Comparison of ENCODE assay signal across 8 mouse cellular contexts in the genomic region with DNA sequence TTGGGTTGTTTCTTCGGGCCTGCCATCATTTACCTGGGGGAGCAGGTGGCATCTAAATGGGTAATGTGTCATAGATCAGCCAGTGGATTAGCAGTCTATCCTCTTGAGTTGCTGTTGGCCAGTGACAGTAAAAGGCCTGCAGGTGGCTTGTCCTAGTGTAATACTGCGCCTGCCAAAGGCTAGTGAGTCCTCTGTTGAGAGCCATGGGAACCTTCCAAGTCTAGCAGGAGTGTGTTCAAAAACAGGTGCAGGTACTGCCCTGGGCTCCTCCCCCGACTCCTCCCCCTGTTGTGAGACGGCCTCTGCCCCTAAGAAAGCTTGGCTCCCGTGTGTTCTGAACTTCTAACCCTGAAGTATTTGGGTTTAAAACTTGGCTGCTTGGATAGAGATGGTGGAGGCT. TPM values are rescaled to one million over a fixed set of nuclear protein-coding genes. Genes with fewer than 3 reads are reported as not detected.
DNase-seq lines count a peak whose midpoint lies in the region; ATAC-seq lines count a peak whose summit lies in the region.

No protein-coding gene starts in this region.

- intact Hi-C loops in left cerebral cortex, postnatal 10 days (cut with DNase I): loop anchor here (5.0 kb wide), 1 partner anchor 66 kb away; no protein-coding TSS in a partner anchor

- H3K36me3 ChIP-seq in forebrain, embryonic 12.5 days (replicated peaks): peaks cover 6% of the 10 kb centered on the region; the same call in 1 of the 2 replicates
- no peaks in the 10 kb centered on the region for H3K36me3 ChIP-seq in kidney, embryonic 16.5 days (ENCODE audit: insufficient read depth, low read length)
- no peaks in the 10 kb centered on the region for H3K36me3 ChIP-seq in midbrain, embryonic 14.5 days (ENCODE audit: control insufficient read depth, insufficient read depth, low read length)

- DNase-seq in retina, postnatal 1 day: peak; percentile 34
- no peak for DNase-seq in retina, embryonic 14.5 days (ENCODE audit: low spot score)
- peak; percentile 45 for DNase-seq in midbrain, embryonic 14.5 days
- DNase-seq in adrenal gland, adult 2 months: no peak
- no peak for DNase-seq in left cerebral cortex, postnatal 10 days (ENCODE audit: extremely low spot score in 1 of 2, low spot score in 2 of 2)
- no peak for DNase-seq in embryo, embryonic 9.5 days (ENCODE audit: extremely low spot score)

- WGBS in forebrain, embryonic 12.5 days: 21% methylated on average over 5 of the region's 5 CpGs
- 17% methylated on average over 5 of the region's 5 CpGs for WGBS in kidney, embryonic 16.5 days
- WGBS in midbrain, embryonic 14.5 days: 23% methylated on average over 5 of the region's 5 CpGs

- H3K4me2 ChIP-seq in forebrain, embryonic 12.5 days: peak overlapping the region; percentile 94
- H3K4me2 ChIP-seq in kidney, embryonic 16.5 days (replicated peaks; ENCODE audit: low read depth, low read length): peak overlapping the region; percentile 80
- peak overlapping the region; percentile 92 for H3K4me2 ChIP-seq in midbrain, embryonic 14.5 days (ENCODE audit: low read length)

- H3K9ac ChIP-seq in forebrain, embryonic 12.5 days: peak overlapping the region; percentile 93
- 0 out of 2 replicates have a peak overlapping the region, but pooled peaks have one; percentile 84 for H3K9ac ChIP-seq in kidney, embryonic 16.5 days (replicated peaks; ENCODE audit: low read length)
- H3K9ac ChIP-seq in midbrain, embryonic 14.5 days (replicated peaks; ENCODE audit: low read length): peak overlapping the region; percentile 86

- H3K27ac ChIP-seq in forebrain, embryonic 12.5 days: no peak overlapping the region
- H3K27ac ChIP-seq in kidney, embryonic 16.5 days (ENCODE audit: low read length): no peak overlapping the region
- no peak overlapping the region for H3K27ac ChIP-seq in midbrain, embryonic 14.5 days (replicated peaks; ENCODE audit: low read depth, low read length)

- H3K9me3 ChIP-seq in forebrain, embryonic 12.5 days: peaks cover 8% of the 10 kb centered on the region; the same call in 1 of the 2 replicates
- peaks cover 6% of the 10 kb centered on the region for H3K9me3 ChIP-seq in kidney, embryonic 16.5 days (ENCODE audit: low read length)
- no peaks in the 10 kb centered on the region for H3K9me3 ChIP-seq in midbrain, embryonic 14.5 days (ENCODE audit: control insufficient read depth, low read length)

- H3K4me1 ChIP-seq in forebrain, embryonic 12.5 days: peaks cover 36% of the 10 kb centered on the region
- peaks cover 19% of the 10 kb centered on the region for H3K4me1 ChIP-seq in kidney, embryonic 16.5 days (ENCODE audit: insufficient read depth, low read length)
- H3K4me1 ChIP-seq in midbrain, embryonic 14.5 days (ENCODE audit: control insufficient read depth, insufficient read depth, low read length): peaks cover 26% of the 10 kb centered on the region

- H3K27me3 ChIP-seq in forebrain, embryonic 12.5 days: peaks cover 9% of the 10 kb centered on the region; the same call in 1 of the 2 replicates
- no peaks in the 10 kb centered on the region for H3K27me3 ChIP-seq in kidney, embryonic 16.5 days (ENCODE audit: insufficient read depth, low read length)
- no peaks in the 10 kb centered on the region for H3K27me3 ChIP-seq in midbrain, embryonic 14.5 days (ENCODE audit: control insufficient read depth, insufficient read depth, low read length)

- peak overlapping the region; percentile 92 for H3K4me3 ChIP-seq in forebrain, embryonic 12.5 days (replicated peaks)
- H3K4me3 ChIP-seq in kidney, embryonic 16.5 days (ENCODE audit: low read length): peak overlapping the region; percentile 77
- H3K4me3 ChIP-seq in midbrain, embryonic 14.5 days (replicated peaks; ENCODE audit: low read depth, low read length): peak overlapping the region; percentile 86

- ATAC-seq in forebrain, embryonic 12.5 days (ENCODE audit: low FRiP score): no peak
- no peak for ATAC-seq in kidney, embryonic 16.5 days (ENCODE audit: low FRiP score, low TSS enrichment)
- ATAC-seq in midbrain, embryonic 14.5 days (ENCODE audit: low FRiP score, low TSS enrichment): no peak

RNA-seq across cellular contexts. Expression of a gene that starts 1.9 kb away (rescaled TPM):
- polyA plus RNA-seq in forebrain, embryonic 12.5 days (2016; fragmentation: Nextera tagmentation; extraction: Ambion mirVana): 44.7 and 49.9 TPM in 2 replicates
- polyA plus RNA-seq in kidney, embryonic 16.5 days (2015; fragmentation: Nextera tagmentation; extraction: Ambion mirVana): 7.7 and 8.9 TPM in 2 replicates
- polyA plus RNA-seq in midbrain, embryonic 14.5 days (2014; fragmentation: Nextera tagmentation; extraction: Ambion mirVana): 82.3 and 89.6 TPM in 2 replicates
- total RNA-seq in adrenal gland, adult 2 months (2021): 10 to 100 TPM; 46.2 to 61.6 TPM
- polyA plus RNA-seq in adrenal gland, adult 2 months (2012; rRNA removed): 11.3 and 15.5 TPM in 2 replicates
- 100 to 1,000 TPM; 300 to 303 TPM for total RNA-seq in left cerebral cortex, postnatal 10 days (2021)

Comparison
In these comparisons a context has a peak if more than half of its experiments do, and no peak if none do; other contexts are left out.
1. DNase-seq: peak in retina, postnatal 1 day (single experiment) and midbrain, embryonic 14.5 days (single experiment); none in retina, embryonic 14.5 days (single experiment), adrenal gland, adult 2 months (single experiment), left cerebral cortex, postnatal 10 days (0 of 2) and embryo, embryonic 9.5 days (single experiment).
2. Peak in every context shown above with its lines, with median percentiles within 50 percentile points of each other: H3K4me2 ChIP-seq, H3K4me3 ChIP-seq and H3K9ac ChIP-seq.